Mouse (Mus musculus): ENCODE results near the gene Prss54. TPM values are rescaled to one million over a fixed set of nuclear protein-coding genes. Genes with fewer than 3 reads are reported as not detected.

Gene Prss54
- polyA plus RNA-seq (2017; shearing (Covaris generic)) = 1 to 10 TPM in 1 of 2 experiments, under 1 TPM in 1; 0.35 to 1.9 TPM

GRCm38 (mm10) chr8:95576240-95576639 lies at the start of gene Prss54:
TSS of gene Prss54 (minus strand) at chr8:95576340.

GRCm38 (mm10) chr8:95533584-95534387 lies 42.4 kb downstream of the Prss54 start, which contains the start of gene Ccdc113:
TSS of gene Ccdc113 (plus strand) at chr8:95534085.

Other genes starting within 250 kb of the Prss54 start
- gene Zfp319, start 244.4 kb downstream of the Prss54 start, polyA plus RNA-seq (2017; shearing (Covaris generic)) = 10 to 100 TPM; 10.4 to 12.1 TPM
- gene Usb1, start 244.1 kb downstream of the Prss54 start, polyA plus RNA-seq (2017; shearing (Covaris generic)) = 10 to 100 TPM; 54.9 to 65.6 TPM
- gene Mmp15, start 224.1 kb downstream of the Prss54 start, polyA plus RNA-seq (2017; shearing (Covaris generic)) = under 1 TPM; 0.39 to 0.96 TPM
- gene Cfap20, start 141.5 kb downstream of the Prss54 start, polyA plus RNA-seq (2017; shearing (Covaris generic)) = 10 to 100 TPM; 47.2 to 47.4 TPM
- 10 to 100 TPM; 31.1 to 39.2 TPM for gene Csnk2a2, start 86.3 kb downstream of the Prss54 start, polyA plus RNA-seq (2017; shearing (Covaris generic))
- gene Ccdc113, start 42.3 kb downstream of the Prss54 start, polyA plus RNA-seq (2017; shearing (Covaris generic)) = not detected
- gene Gins3, start 57.1 kb upstream of the Prss54 start, polyA plus RNA-seq (2017; shearing (Covaris generic)) = 10 to 100 TPM; 10.2 to 15.6 TPM
- gene Ndrg4, start 100.6 kb upstream of the Prss54 start, polyA plus RNA-seq (2017; shearing (Covaris generic)) = 1 to 10 TPM in 1 of 2 experiments, under 1 TPM in 1; 0.82 to 4.0 TPM
- 100 to 1,000 TPM in 1 of 2 experiments, 10 to 100 TPM in 1; 62.9 to 103 TPM for gene Setd6, start 139.5 kb upstream of the Prss54 start, polyA plus RNA-seq (2017; shearing (Covaris generic))
- gene Cnot1, start 231.1 kb upstream of the Prss54 start, polyA plus RNA-seq (2017; shearing (Covaris generic)) = 100 to 1,000 TPM in 1 of 2 experiments, 10 to 100 TPM in 1; 93.6 to 100 TPM
- 100 to 1,000 TPM; 144 to 173 TPM for gene Sap18b, start 249.0 kb upstream of the Prss54 start, polyA plus RNA-seq (2017; shearing (Covaris generic))